Mouse (Mus musculus): ENCODE measurements around the gene Prr18. TPM values are rescaled to one million over a fixed set of nuclear protein-coding genes. Genes with fewer than 3 reads are reported as not detected.
"Not testable (repeated sequence)": the region's sequence is repeated elsewhere in the genome, so short reads cannot be mapped to it uniquely, and the experiment has no call there.

The Prr18 gene
- 0.31 and 0.49 TPM in 2 replicates for polyA plus RNA-seq (2014; fragmentation: Nextera tagmentation; extraction: Ambion mirVana)

DNA sequence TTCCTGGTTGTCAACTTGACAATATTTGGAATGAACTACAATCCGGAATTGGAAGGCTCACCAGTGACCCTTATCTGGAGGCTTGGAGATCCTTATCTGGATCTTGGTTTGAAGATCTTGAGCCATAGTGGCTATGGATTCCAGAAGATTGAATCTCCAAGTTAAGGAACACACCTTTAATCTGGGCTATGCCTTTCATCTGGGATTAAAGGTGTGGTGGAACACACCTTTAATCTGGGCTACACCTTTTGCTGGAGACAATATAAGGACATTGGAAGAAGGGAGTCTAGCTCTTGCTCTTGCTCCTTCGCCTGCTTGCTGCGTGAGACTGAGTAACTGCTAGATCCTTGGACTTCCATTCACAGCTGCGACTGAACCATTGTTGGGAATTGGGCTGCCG lies at the start of gene Prr18:
Prr18 (plus strand) TSS at position 301 of the 400 bp plus-strand sequence.
- not testable (repeated sequence) for H3K36me3 ChIP-seq (replicated peaks; ENCODE audit: control insufficient read depth, insufficient read depth, low read depth, low read length)

GRCm38 (mm10) chr17:8289993-8290679 lies 47.1 kb upstream of the Prr18 start:
- Histone ChIP-seq H3K9me3 (replicated peaks; ENCODE audit: control insufficient read depth, low read length) (no peaks in the 10 kb centered on the region), H3K4me2 (ENCODE audit: low read depth, low read length) (no peak overlapping the region), H3K9ac (replicated peaks; ENCODE audit: low read length) (no peak overlapping the region), H3K36me3 (replicated peaks; ENCODE audit: control insufficient read depth, insufficient read depth, low read depth, low read length) (no peaks in the 10 kb centered on the region), H3K27me3 (ENCODE audit: control insufficient read depth, insufficient read depth, low read length) (no peaks in the 10 kb centered on the region), H3K4me1 (ENCODE audit: control insufficient read depth, insufficient read depth, low read length) (no peaks in the 10 kb centered on the region), H3K4me3 (ENCODE audit: low read depth, low read length) (no peak overlapping the region), H3K27ac (replicated peaks; ENCODE audit: low read depth, low read length) (no peak overlapping the region)
- 84% methylated on average over 3 of the region's 3 CpGs for WGBS
- DNase-seq (ENCODE audit: low spot score) (no peak), ATAC-seq (replicated peaks; ENCODE audit: insufficient number of reproducible peaks, low FRiP score, low TSS enrichment, low read depth) (no peak)

More for the DNA sequence above, at the start of gene Prr18:
- WGBS: no CpG with 5 or more reads among the region's 5 CpGs
- not testable (repeated sequence) for H3K27ac ChIP-seq (replicated peaks; ENCODE audit: low read depth, low read length); H3K9ac ChIP-seq (replicated peaks; ENCODE audit: low read length); H3K4me1 ChIP-seq (ENCODE audit: control insufficient read depth, insufficient read depth, low read length); H3K9me3 ChIP-seq (replicated peaks; ENCODE audit: control insufficient read depth, low read length); H3K4me3 ChIP-seq (ENCODE audit: low read depth, low read length); ATAC-seq (replicated peaks; ENCODE audit: insufficient number of reproducible peaks, low FRiP score, low TSS enrichment, low read depth); DNase-seq (ENCODE audit: low spot score); H3K4me2 ChIP-seq (ENCODE audit: low read depth, low read length)
- peaks cover 31% of the 10 kb centered on the region for H3K27me3 ChIP-seq (ENCODE audit: control insufficient read depth, insufficient read depth, low read length)

DNA sequence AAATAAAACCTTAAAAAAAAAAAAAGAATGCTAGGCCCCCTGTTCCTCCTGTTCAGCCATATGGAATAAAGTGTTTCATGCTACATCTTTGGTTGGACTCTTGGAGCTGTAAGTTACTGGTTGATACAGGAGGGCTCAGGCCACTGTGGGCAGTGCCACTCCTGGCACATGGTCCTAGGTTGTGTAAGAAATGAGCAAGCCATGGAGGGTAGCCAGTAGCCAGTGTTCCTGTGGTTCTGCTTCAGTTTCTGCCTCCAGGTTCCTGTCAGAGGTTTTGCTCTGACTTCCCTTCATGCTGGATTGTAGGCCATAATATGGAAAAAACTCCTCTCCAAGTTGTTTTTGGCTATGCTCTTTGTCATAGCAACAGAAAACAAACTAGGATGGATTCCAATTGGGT lies 46.5 kb upstream of the Prr18 start:
- no peak for ATAC-seq (replicated peaks; ENCODE audit: insufficient number of reproducible peaks, low FRiP score, low TSS enrichment, low read depth)
- no peaks in the 10 kb centered on the region for H3K27me3 ChIP-seq (ENCODE audit: control insufficient read depth, insufficient read depth, low read length)
- H3K4me2 ChIP-seq (ENCODE audit: low read depth, low read length): no peak overlapping the region
- H3K4me1 ChIP-seq (ENCODE audit: control insufficient read depth, insufficient read depth, low read length): no peaks in the 10 kb centered on the region
- no peak overlapping the region for H3K4me3 ChIP-seq (ENCODE audit: low read depth, low read length)
- no peak overlapping the region for H3K9ac ChIP-seq (replicated peaks; ENCODE audit: low read length)
- no peaks in the 10 kb centered on the region for H3K9me3 ChIP-seq (replicated peaks; ENCODE audit: control insufficient read depth, low read length)
- H3K27ac ChIP-seq (replicated peaks; ENCODE audit: low read depth, low read length): no peak overlapping the region
- no peak for DNase-seq (ENCODE audit: low spot score)
- H3K36me3 ChIP-seq (replicated peaks; ENCODE audit: control insufficient read depth, insufficient read depth, low read depth, low read length): no peaks in the 10 kb centered on the region

- Histone ChIP-seq H3K36me3 (replicated peaks; ENCODE audit: control insufficient read depth, insufficient read depth, low read depth, low read length) (no peaks in the 10 kb centered on the region), H3K4me2 (ENCODE audit: low read depth, low read length) (no peak overlapping the region), H3K4me3 (ENCODE audit: low read depth, low read length) (no peak overlapping the region), H3K27ac (replicated peaks; ENCODE audit: low read depth, low read length) (no peak overlapping the region), H3K4me1 (ENCODE audit: control insufficient read depth, insufficient read depth, low read length) (no peaks in the 10 kb centered on the region), H3K9me3 (replicated peaks; ENCODE audit: control insufficient read depth, low read length) (no peaks in the 10 kb centered on the region), H3K9ac (replicated peaks; ENCODE audit: low read length) (no peak overlapping the region), H3K27me3 (ENCODE audit: control insufficient read depth, insufficient read depth, low read length) (no peaks in the 10 kb centered on the region)
- DNase-seq (ENCODE audit: low spot score) (no peak), ATAC-seq (replicated peaks; ENCODE audit: insufficient number of reproducible peaks, low FRiP score, low TSS enrichment, low read depth) (no peak)
Observed at GRCm38 (mm10) chr17:8295825-8296224, 41.4 kb upstream of the Prr18 start.

DNA sequence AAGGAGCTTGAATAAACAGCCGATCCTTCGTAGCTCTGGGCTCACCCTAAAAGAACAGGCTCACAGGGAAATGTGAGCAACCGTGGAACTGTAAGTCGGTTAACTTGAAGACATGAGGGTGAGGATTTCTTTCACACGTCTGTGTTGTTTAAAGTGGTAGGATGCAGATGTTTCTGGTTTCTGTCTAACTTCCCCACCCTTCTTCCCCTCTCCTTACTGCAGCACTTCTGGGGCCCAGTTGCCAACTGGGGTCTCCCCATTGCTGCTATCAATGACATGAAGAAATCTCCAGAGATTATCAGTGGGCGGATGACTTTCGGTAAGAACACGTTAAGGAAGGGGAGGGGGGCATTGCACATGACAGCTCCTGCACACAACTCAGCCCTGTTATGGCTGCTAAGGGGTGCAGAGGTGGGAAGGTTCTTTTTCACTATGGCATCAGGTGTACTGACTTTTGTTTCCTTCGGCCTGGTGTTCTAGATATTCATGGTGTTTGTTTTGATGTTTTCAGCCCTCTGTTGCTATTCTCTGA lies 40.9 kb upstream of the Prr18 start:
- Histone ChIP-seq H3K4me3 (ENCODE audit: low read depth, low read length) (no peak overlapping the region), H3K9me3 (replicated peaks; ENCODE audit: control insufficient read depth, low read length) (no peaks in the 10 kb centered on the region), H3K27me3 (ENCODE audit: control insufficient read depth, insufficient read depth, low read length) (no peaks in the 10 kb centered on the region), H3K27ac (replicated peaks; ENCODE audit: low read depth, low read length) (no peak overlapping the region), H3K4me2 (ENCODE audit: low read depth, low read length) (no peak overlapping the region), H3K36me3 (replicated peaks; ENCODE audit: control insufficient read depth, insufficient read depth, low read depth, low read length) (no peaks in the 10 kb centered on the region), H3K4me1 (ENCODE audit: control insufficient read depth, insufficient read depth, low read length) (no peaks in the 10 kb centered on the region), H3K9ac (replicated peaks; ENCODE audit: low read length) (no peak overlapping the region)
- DNase-seq (ENCODE audit: low spot score) (no peak), ATAC-seq (replicated peaks; ENCODE audit: insufficient number of reproducible peaks, low FRiP score, low TSS enrichment, low read depth) (no peak)
- WGBS: 87% methylated on average over 9 of the region's 9 CpGs

GRCm38 (mm10) chr17:8297746-8298145 lies 39.5 kb upstream of the Prr18 start:
- Histone ChIP-seq H3K36me3 (replicated peaks; ENCODE audit: control insufficient read depth, insufficient read depth, low read depth, low read length) (no peaks in the 10 kb centered on the region), H3K4me2 (ENCODE audit: low read depth, low read length) (no peak overlapping the region), H3K27me3 (ENCODE audit: control insufficient read depth, insufficient read depth, low read length) (no peaks in the 10 kb centered on the region), H3K4me3 (ENCODE audit: low read depth, low read length) (no peak overlapping the region), H3K9me3 (replicated peaks; ENCODE audit: control insufficient read depth, low read length) (no peaks in the 10 kb centered on the region), H3K4me1 (ENCODE audit: control insufficient read depth, insufficient read depth, low read length) (no peaks in the 10 kb centered on the region), H3K9ac (replicated peaks; ENCODE audit: low read length) (no peak overlapping the region), H3K27ac (replicated peaks; ENCODE audit: low read depth, low read length) (no peak overlapping the region)
- no peak for DNase-seq (ENCODE audit: low spot score)
- ATAC-seq (replicated peaks; ENCODE audit: insufficient number of reproducible peaks, low FRiP score, low TSS enrichment, low read depth): no peak
- 84% methylated on average over 5 of the region's 5 CpGs for WGBS

DNA sequence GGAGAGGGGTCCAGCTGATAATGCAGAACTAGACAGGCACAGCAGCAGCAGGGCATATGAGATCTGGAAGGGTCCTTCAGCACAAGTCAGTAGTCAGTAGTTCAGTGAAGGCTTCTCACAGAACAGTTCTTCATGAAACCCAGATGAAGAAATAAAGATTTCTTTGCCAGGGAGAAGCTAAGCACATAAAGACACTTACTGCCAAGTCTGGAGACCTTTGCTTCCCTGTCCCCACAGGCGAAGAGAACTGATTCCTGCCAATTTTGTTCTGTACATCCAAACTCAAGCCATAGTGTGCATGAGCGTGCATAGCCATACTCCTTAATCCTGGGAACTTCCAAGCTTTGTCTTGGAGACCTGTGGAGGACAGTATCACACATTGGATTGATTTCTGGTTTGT lies 39.0 kb upstream of the Prr18 start:
- 87% methylated on average over 2 of the region's 2 CpGs for WGBS
- Histone ChIP-seq H3K9me3 (replicated peaks; ENCODE audit: control insufficient read depth, low read length) (no peaks in the 10 kb centered on the region), H3K4me2 (ENCODE audit: low read depth, low read length) (no peak overlapping the region), H3K9ac (replicated peaks; ENCODE audit: low read length) (no peak overlapping the region), H3K27ac (replicated peaks; ENCODE audit: low read depth, low read length) (no peak overlapping the region), H3K4me1 (ENCODE audit: control insufficient read depth, insufficient read depth, low read length) (no peaks in the 10 kb centered on the region), H3K27me3 (ENCODE audit: control insufficient read depth, insufficient read depth, low read length) (no peaks in the 10 kb centered on the region), H3K4me3 (ENCODE audit: low read depth, low read length) (no peak overlapping the region), H3K36me3 (replicated peaks; ENCODE audit: control insufficient read depth, insufficient read depth, low read depth, low read length) (no peaks in the 10 kb centered on the region)
- no peak for DNase-seq (ENCODE audit: low spot score)
- no peak for ATAC-seq (replicated peaks; ENCODE audit: insufficient number of reproducible peaks, low FRiP score, low TSS enrichment, low read depth)

DNA sequence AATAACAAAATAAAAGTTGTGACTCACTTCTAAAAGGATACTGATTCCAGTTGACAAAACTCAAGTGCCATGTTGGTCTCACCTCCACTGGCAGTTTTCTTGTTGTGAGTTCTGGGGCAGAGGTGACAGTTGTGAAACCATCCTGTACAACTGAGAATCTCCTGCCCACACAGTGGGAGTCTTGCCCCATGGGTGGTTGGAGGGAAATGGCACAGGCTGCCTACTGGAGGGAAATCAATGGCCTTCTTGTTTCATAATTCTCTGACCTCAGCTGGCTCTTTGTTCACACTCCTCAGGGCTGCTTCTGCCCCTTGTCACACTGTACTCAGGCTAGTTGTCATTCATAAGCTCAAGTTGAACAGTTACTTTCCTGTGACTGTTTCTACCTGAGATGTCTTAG lies 37.7 kb upstream of the Prr18 start:
- Histone ChIP-seq H3K9me3 (replicated peaks; ENCODE audit: control insufficient read depth, low read length) (no peaks in the 10 kb centered on the region), H3K4me2 (ENCODE audit: low read depth, low read length) (no peak overlapping the region), H3K27ac (replicated peaks; ENCODE audit: low read depth, low read length) (no peak overlapping the region), H3K4me1 (ENCODE audit: control insufficient read depth, insufficient read depth, low read length) (no peaks in the 10 kb centered on the region), H3K36me3 (replicated peaks; ENCODE audit: control insufficient read depth, insufficient read depth, low read depth, low read length) (no peaks in the 10 kb centered on the region), H3K9ac (replicated peaks; ENCODE audit: low read length) (no peak overlapping the region), H3K4me3 (ENCODE audit: low read depth, low read length) (no peak overlapping the region), H3K27me3 (ENCODE audit: control insufficient read depth, insufficient read depth, low read length) (no peaks in the 10 kb centered on the region)
- DNase-seq (ENCODE audit: low spot score): no peak
- no peak for ATAC-seq (replicated peaks; ENCODE audit: insufficient number of reproducible peaks, low FRiP score, low TSS enrichment, low read depth)

All from embryonic facial prominence, embryonic 11.5 days (tissue).